In the genomic region with DNA sequence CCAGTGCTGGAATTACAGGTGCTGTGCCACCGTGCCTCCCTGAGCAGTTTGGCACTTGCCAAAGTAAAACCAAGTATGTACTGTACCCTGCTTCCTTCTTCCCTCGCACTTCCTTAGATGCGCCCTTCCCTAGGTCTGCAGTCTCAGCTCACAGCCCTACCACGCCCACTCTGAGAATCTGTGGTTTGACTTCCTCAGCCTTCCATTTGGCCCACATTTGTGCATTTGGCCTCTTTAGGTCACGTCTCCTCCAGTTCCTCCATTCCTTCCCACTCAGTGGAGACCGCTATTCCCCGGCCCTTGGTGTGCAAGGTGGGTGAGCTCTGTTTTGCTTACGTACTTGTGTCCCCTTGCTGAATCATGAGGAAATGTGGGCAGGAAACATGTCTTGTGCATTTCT, we compare ENCODE assay signal across 20 mouse cellular contexts. TPM values are rescaled to one million over a fixed set of nuclear protein-coding genes. Genes with fewer than 3 reads are reported as not detected.
A peak's percentile ranks its signal among the peaks of the same experiment; 100 is the strongest.
DNase-seq lines count a peak whose midpoint lies in the region; ATAC-seq and TF ChIP-seq lines count a peak whose summit lies in the region.
"Had no signal": no experiment of that assay in that cellular context is flagged by ENCODE, and none has a peak within 500 bp of the region (broad histone marks: within the 10 kb centered on the region; RNA-seq: fewer than 3 reads in every experiment).

No protein-coding gene starts in this region.

- peaks cover 54% of the 10 kb centered on the region for H3K36me3 ChIP-seq in heart, embryonic 14.5 days (ENCODE audit: control insufficient read depth, insufficient read depth, low read length)
- no peaks in the 10 kb centered on the region for H3K36me3 ChIP-seq in thymus, adult 2 months (ENCODE audit: control insufficient read depth, insufficient read depth, low read length)
- H3K36me3 ChIP-seq in intestine, postnatal 0 days (ENCODE audit: control insufficient read depth, insufficient read depth): no peaks in the 10 kb centered on the region
- no peaks in the 10 kb centered on the region for H3K36me3 ChIP-seq in midbrain, postnatal 0 days (ENCODE audit: insufficient read depth, low read length)
- H3K36me3 ChIP-seq: embryonic facial prominence, embryonic 12.5 days had no signal

- no peak overlapping the region; the same call in 1 of the 2 replicates for H3K9ac ChIP-seq in heart, embryonic 14.5 days (ENCODE audit: low read length)
- H3K9ac ChIP-seq in intestine, postnatal 0 days (ENCODE audit: low read depth, low read length): no peak overlapping the region
- no peak overlapping the region for H3K9ac ChIP-seq in midbrain, postnatal 0 days (replicated peaks; ENCODE audit: low read length, poor library complexity, severe bottlenecking)
- H3K9ac ChIP-seq: embryonic facial prominence, embryonic 12.5 days; forebrain, embryonic 13.5 days had no signal

- intact Hi-C loops in heart, postnatal 25 days (cut with DNase I): no loop called here

- WGBS in heart, embryonic 14.5 days: 87% methylated on average over 8 of the region's 8 CpGs
- WGBS in thymus, adult 2 months: 16% methylated on average over 8 of the region's 8 CpGs
- 66% methylated on average over 8 of the region's 8 CpGs for WGBS in intestine, postnatal 0 days
- WGBS in midbrain, postnatal 0 days: 91% methylated on average over 8 of the region's 8 CpGs

- peak overlapping the region; percentile 3 to 95; a peak in 3 of 4 replicates for H3K27ac ChIP-seq in heart, embryonic 14.5 days (replicated peaks in 1 of 2; ENCODE audit: control insufficient read depth in 1 of 2, insufficient read depth in 1 of 2, low read depth in 2 of 2, low read length in 2 of 2)
- no peak overlapping the region for H3K27ac ChIP-seq in thymus, adult 2 months (ENCODE audit: control insufficient read depth, insufficient read depth, low read length)
- H3K27ac ChIP-seq in intestine, postnatal 0 days (ENCODE audit: low read depth, low read length): 0 out of 2 replicates have a peak overlapping the region, but pooled peaks have one; percentile 16
- no peak overlapping the region for H3K27ac ChIP-seq in midbrain, postnatal 0 days (ENCODE audit: low read depth, low read length)
- H3K27ac ChIP-seq: embryonic facial prominence, embryonic 12.5 days; forebrain, embryonic 13.5 days had no signal

- no peak for DNase-seq in heart, postnatal 25 days (ENCODE audit: low spot score)
- DNase-seq in thymus, adult 2 months: peak; percentile 7
- DNase-seq in thymus, adult 18-20 months: no peak
- no peak for DNase-seq in liver
- no peak for DNase-seq in midbrain, postnatal 0 days (ENCODE audit: low spot score)
- DNase-seq: cerebellum, adult 9-11 months; gastrocnemius, postnatal 25 days; kidney, adult 8-10 months; kidney, postnatal 25 days; layer of hippocampus, adult 9-11 months; left cerebral cortex, postnatal 4 days; lung, postnatal 14 days; right cerebral cortex, adult 18-20 months had no signal

- H3K27me3 ChIP-seq in heart, embryonic 14.5 days (ENCODE audit: control insufficient read depth, insufficient read depth, low read length): no peaks in the 10 kb centered on the region
- no peaks in the 10 kb centered on the region for H3K27me3 ChIP-seq in thymus, adult 2 months (ENCODE audit: control insufficient read depth, insufficient read depth, low read length)
- no peaks in the 10 kb centered on the region for H3K27me3 ChIP-seq in intestine, postnatal 0 days (replicated peaks; ENCODE audit: control insufficient read depth, insufficient read depth, low read length)
- no peaks in the 10 kb centered on the region for H3K27me3 ChIP-seq in midbrain, postnatal 0 days (ENCODE audit: insufficient read depth, low read length)
- H3K27me3 ChIP-seq: embryonic facial prominence, embryonic 12.5 days; forebrain, embryonic 13.5 days had no signal

- no peak for TF ChIP-seq CTCF in thymus, adult 2 months (IDR thresholded peaks at IDR 0.05; ENCODE audit: borderline replicate concordance, control insufficient read depth, extremely low read depth, insufficient read depth, low read length, poor library complexity)
- TF ChIP-seq CTCF in intestine, postnatal 0 days (IDR thresholded peaks at IDR 0.05; ENCODE audit: low read depth): no peak
- no peak for TF ChIP-seq CTCF in midbrain, postnatal 0 days (IDR thresholded peaks at IDR 0.05)

- H3K9me3 ChIP-seq in heart, embryonic 14.5 days (ENCODE audit: control insufficient read depth, low read length): no peaks in the 10 kb centered on the region
- H3K9me3 ChIP-seq in intestine, postnatal 0 days (ENCODE audit: control insufficient read depth): no peaks in the 10 kb centered on the region
- H3K9me3 ChIP-seq in midbrain, postnatal 0 days (ENCODE audit: low read length): no peaks in the 10 kb centered on the region
- H3K9me3 ChIP-seq: embryonic facial prominence, embryonic 12.5 days; forebrain, embryonic 13.5 days had no signal

- ATAC-seq in heart, embryonic 14.5 days (ENCODE audit: insufficient number of reproducible peaks, insufficient read depth, low FRiP score, low read depth): no peak
- no peak for ATAC-seq in intestine, postnatal 0 days
- no peak for ATAC-seq in midbrain, postnatal 0 days (ENCODE audit: low FRiP score)
- ATAC-seq: forebrain, embryonic 13.5 days had no signal

- H3K4me1 ChIP-seq in heart, embryonic 14.5 days (ENCODE audit: control insufficient read depth in 2 of 2, insufficient read depth in 2 of 2, low read length in 2 of 2): peaks cover 53 to 87% of the 10 kb centered on the region in 2 experiments
- peaks cover 4% of the 10 kb centered on the region for H3K4me1 ChIP-seq in thymus, adult 2 months (replicated peaks; ENCODE audit: control insufficient read depth, insufficient read depth, low read length)
- peaks cover under 1% of the 10 kb centered on the region; the same call in 1 of the 2 replicates for H3K4me1 ChIP-seq in intestine, postnatal 0 days (replicated peaks; ENCODE audit: control insufficient read depth, insufficient read depth, low read length)
- H3K4me1 ChIP-seq in midbrain, postnatal 0 days (ENCODE audit: insufficient read depth, low read length): no peaks in the 10 kb centered on the region
- H3K4me1 ChIP-seq: embryonic facial prominence, embryonic 12.5 days; forebrain, embryonic 13.5 days had no signal

- no peak for TF ChIP-seq POLR2A in thymus, adult 2 months (IDR thresholded peaks at IDR 0.05; ENCODE audit: control insufficient read depth, extremely low read depth, insufficient read depth, low read length, poor library complexity)

- H3K4me3 ChIP-seq in heart, embryonic 14.5 days (ENCODE audit: control insufficient read depth in 1 of 2, insufficient read depth in 1 of 2, low read depth in 1 of 2, low read length in 2 of 2): no peak overlapping the region
- H3K4me3 ChIP-seq in thymus, adult 2 months (ENCODE audit: control insufficient read depth, insufficient read depth, low read length): no peak overlapping the region
- no peak overlapping the region for H3K4me3 ChIP-seq in intestine, postnatal 0 days (ENCODE audit: low read depth, low read length)
- no peak overlapping the region for H3K4me3 ChIP-seq in midbrain, postnatal 0 days (ENCODE audit: low read depth, low read length)
- H3K4me3 ChIP-seq: embryonic facial prominence, embryonic 12.5 days; erythroblast, embryonic 14.5 days; forebrain, embryonic 13.5 days; left cerebral cortex, adult 2 months had no signal

- no peak overlapping the region for H3K4me2 ChIP-seq in heart, embryonic 14.5 days (ENCODE audit: low read length)
- no peak overlapping the region for H3K4me2 ChIP-seq in intestine, postnatal 0 days (replicated peaks; ENCODE audit: low read depth)
- no peak overlapping the region for H3K4me2 ChIP-seq in midbrain, postnatal 0 days (ENCODE audit: low read depth, low read length, poor library complexity, severe bottlenecking)
- H3K4me2 ChIP-seq: embryonic facial prominence, embryonic 12.5 days; forebrain, embryonic 13.5 days; midbrain, embryonic 11.5 days had no signal

RNA-seq across cellular contexts. Expression of gene Mical2, which starts 59.9 kb away (rescaled TPM):
- 140 and 146 TPM in 2 replicates for polyA plus RNA-seq in heart, embryonic 14.5 days (2014; fragmentation: Nextera tagmentation; extraction: Ambion mirVana)
- total RNA-seq in heart, postnatal 25 days (2021): 100 to 1,000 TPM in 1 of 2 experiments, 10 to 100 TPM in 1; 93.4 to 103 TPM
- polyA plus RNA-seq in thymus, adult 2 months (2012; rRNA removed): 3.5 TPM in 2 replicates
- polyA plus RNA-seq in intestine, postnatal 0 days (2015; fragmentation: Nextera tagmentation; extraction: Ambion mirVana): 13.0 and 13.6 TPM in 2 replicates
- 11.0 and 12.5 TPM in 2 replicates for total RNA-seq in midbrain, postnatal 0 days (2014; rRNA removed)
- polyA plus RNA-seq in midbrain, postnatal 0 days (2015; fragmentation: Nextera tagmentation; extraction: Ambion mirVana): 5.8 and 6.2 TPM in 2 replicates
- polyA plus RNA-seq: erythroblast, embryonic 14.5 days had no signal

Comparison
In these comparisons a context has a peak if more than half of its experiments do, and no peak if none do; other contexts are left out.
1. H3K27ac ChIP-seq: peak in heart, embryonic 14.5 days (2 of 2) and intestine, postnatal 0 days (single experiment); none in thymus, adult 2 months (single experiment) and midbrain, postnatal 0 days (single experiment).